Comparison of ENCODE assay signal across 9 mouse cellular contexts in genomic region chr4:120682168-120682567, GRCm38 (mm10). TPM values are rescaled to one million over a fixed set of nuclear protein-coding genes. Genes with fewer than 3 reads are reported as not detected.
DNase-seq lines count a peak whose midpoint lies in the region; ATAC-seq lines count a peak whose summit lies in the region.
"Had no signal": no experiment of that assay in that cellular context is flagged by ENCODE, and none has a peak within 500 bp of the region (broad histone marks: within the 10 kb centered on the region; RNA-seq: fewer than 3 reads in every experiment).

No protein-coding gene starts in this region.

- no peak overlapping the region for H3K4me2 ChIP-seq in midbrain, embryonic 11.5 days
- H3K4me2 ChIP-seq in midbrain, embryonic 16.5 days (ENCODE audit: low read length): no peak overlapping the region
- no peak overlapping the region for H3K4me2 ChIP-seq in hindbrain, embryonic 15.5 days

- no peak overlapping the region for H3K9ac ChIP-seq in midbrain, embryonic 11.5 days (ENCODE audit: low read length)
- no peak overlapping the region for H3K9ac ChIP-seq in midbrain, embryonic 16.5 days (ENCODE audit: low read depth, low read length)
- H3K9ac ChIP-seq in hindbrain, embryonic 15.5 days: no peak overlapping the region

- no peaks in the 10 kb centered on the region for H3K36me3 ChIP-seq in midbrain, embryonic 11.5 days (ENCODE audit: control insufficient read depth, insufficient read depth, low read length)
- H3K36me3 ChIP-seq in midbrain, embryonic 16.5 days (ENCODE audit: control insufficient read depth, insufficient read depth, low read length): no peaks in the 10 kb centered on the region
- H3K36me3 ChIP-seq in hindbrain, embryonic 15.5 days: no peaks in the 10 kb centered on the region
- no peaks in the 10 kb centered on the region for H3K36me3 ChIP-seq in limb, embryonic 10.5 days

- no peaks in the 10 kb centered on the region for H3K4me1 ChIP-seq in midbrain, embryonic 11.5 days (ENCODE audit: control insufficient read depth, insufficient read depth, low read length)
- no peaks in the 10 kb centered on the region for H3K4me1 ChIP-seq in midbrain, embryonic 16.5 days (ENCODE audit: control insufficient read depth, insufficient read depth, low read length)
- no peaks in the 10 kb centered on the region for H3K4me1 ChIP-seq in hindbrain, embryonic 15.5 days (replicated peaks)
- no peaks in the 10 kb centered on the region for H3K4me1 ChIP-seq in limb, embryonic 10.5 days

- no peak overlapping the region for H3K4me3 ChIP-seq in midbrain, embryonic 11.5 days (ENCODE audit: low read depth, low read length)
- no peak overlapping the region for H3K4me3 ChIP-seq in midbrain, embryonic 16.5 days (ENCODE audit: low read depth, low read length)
- no peak overlapping the region for H3K4me3 ChIP-seq in hindbrain, embryonic 15.5 days
- H3K4me3 ChIP-seq in limb, embryonic 10.5 days: no peak overlapping the region
- H3K4me3 ChIP-seq: erythroblast, embryonic 14.5 days had no signal

- H3K9me3 ChIP-seq in midbrain, embryonic 11.5 days (ENCODE audit: control insufficient read depth, low read length): 0 out of 2 replicates have a peak, but pooled peaks cover 3% of the 10 kb centered on the region
- no peaks in the 10 kb centered on the region for H3K9me3 ChIP-seq in midbrain, embryonic 16.5 days (replicated peaks; ENCODE audit: control insufficient read depth, low read length, poor library complexity, severe bottlenecking)
- no peaks in the 10 kb centered on the region for H3K9me3 ChIP-seq in hindbrain, embryonic 15.5 days
- no peaks in the 10 kb centered on the region for H3K9me3 ChIP-seq in limb, embryonic 10.5 days (replicated peaks)

- no peaks in the 10 kb centered on the region for H3K27me3 ChIP-seq in midbrain, embryonic 11.5 days (ENCODE audit: control insufficient read depth, insufficient read depth, low read length)
- no peaks in the 10 kb centered on the region for H3K27me3 ChIP-seq in midbrain, embryonic 16.5 days (ENCODE audit: control insufficient read depth, insufficient read depth, low read depth, low read length)
- H3K27me3 ChIP-seq in hindbrain, embryonic 15.5 days: no peaks in the 10 kb centered on the region
- 0 out of 2 replicates have a peak, but pooled peaks cover 6% of the 10 kb centered on the region for H3K27me3 ChIP-seq in limb, embryonic 10.5 days (ENCODE audit: low read depth, poor library complexity, severe bottlenecking)

- DNase-seq in midbrain, embryonic 11.5 days (ENCODE audit: low spot score, missing footprints): peak; percentile 94
- peak; percentile 83 for DNase-seq in embryo, embryonic 10 days (ENCODE audit: low spot score)
- peak; percentile 66 for DNase-seq in limb, embryonic 10.5 days (ENCODE audit: low spot score)
- peak; percentile 74 for DNase-seq in thymus, postnatal 14 days

- peak; percentile 22; the same call in 1 of the 2 replicates for ATAC-seq in midbrain, embryonic 11.5 days (ENCODE audit: low FRiP score)
- no peak for ATAC-seq in midbrain, embryonic 16.5 days
- ATAC-seq in activated CD4-positive, CD25-positive, alpha-beta regulatory T cell, adult 4 months: peak; percentile 49
- 0 out of 2 replicates have a peak, but pooled peaks have one; percentile 19 for ATAC-seq in hindbrain, embryonic 15.5 days (ENCODE audit: low FRiP score, low read depth)
- 0 out of 2 replicates have a peak, but pooled peaks have one; percentile 11 for ATAC-seq in neutrophil, adult 5-6 weeks (ENCODE audit: extremely low read depth, insufficient number of reproducible peaks, low FRiP score, poor library complexity, severe bottlenecking)

- no peak overlapping the region for H3K27ac ChIP-seq in midbrain, embryonic 11.5 days (ENCODE audit: low read depth, low read length)
- H3K27ac ChIP-seq in midbrain, embryonic 16.5 days (ENCODE audit: low read length): no peak overlapping the region
- H3K27ac ChIP-seq in hindbrain, embryonic 15.5 days (replicated peaks): no peak overlapping the region
- no peak overlapping the region for H3K27ac ChIP-seq in limb, embryonic 10.5 days

- 33% methylated on average over 10 of the region's 10 CpGs for WGBS in midbrain, embryonic 11.5 days
- 37% methylated on average over 10 of the region's 10 CpGs for WGBS in midbrain, embryonic 16.5 days
- WGBS in hindbrain, embryonic 15.5 days: 39% methylated on average over 10 of the region's 10 CpGs
- 33% methylated on average over 10 of the region's 10 CpGs for WGBS in limb, embryonic 10.5 days

RNA-seq across cellular contexts. Expression of gene Cited4, which starts 15.8 kb away (rescaled TPM):
- 8.7 and 8.8 TPM in 2 replicates for polyA plus RNA-seq in midbrain, embryonic 11.5 days (2014; fragmentation: Nextera tagmentation; extraction: Ambion mirVana)
- polyA plus RNA-seq in midbrain, embryonic 16.5 days (2015; fragmentation: Nextera tagmentation; extraction: Ambion mirVana): 0.67 and 1.4 TPM in 2 replicates
- polyA plus RNA-seq in activated CD4-positive, CD25-positive, alpha-beta regulatory T cell, adult 4 months (2017; shearing (Covaris generic)): under 1 TPM in 1 of 2 experiments, not detected in 1; 0.62 TPM
- polyA plus RNA-seq in hindbrain, embryonic 15.5 days (2015; fragmentation: Nextera tagmentation; extraction: Ambion mirVana): 1.5 and 1.8 TPM in 2 replicates
- polyA plus RNA-seq in limb, embryonic 10.5 days (2016; fragmentation: Nextera tagmentation; extraction: Ambion mirVana): 9.1 and 14.2 TPM in 2 replicates
- total RNA-seq in neutrophil, adult 5-6 weeks (2017): 0.74 TPM in 1 of 2 replicates, not detected in the other
